Mouse (Mus musculus): ENCODE results near the gene Chkb. TPM values are rescaled to one million over a fixed set of nuclear protein-coding genes. Genes with fewer than 3 reads are reported as not detected.

The Chkb gene
- polyA plus RNA-seq, 2 experiments from 2014 or later = 54.6 to 66.7 TPM

- no peak for ATAC-seq
Observed at GRCm38 (mm10) chr15:89396883-89397282, 32.8 kb downstream of the Chkb start.

DNA sequence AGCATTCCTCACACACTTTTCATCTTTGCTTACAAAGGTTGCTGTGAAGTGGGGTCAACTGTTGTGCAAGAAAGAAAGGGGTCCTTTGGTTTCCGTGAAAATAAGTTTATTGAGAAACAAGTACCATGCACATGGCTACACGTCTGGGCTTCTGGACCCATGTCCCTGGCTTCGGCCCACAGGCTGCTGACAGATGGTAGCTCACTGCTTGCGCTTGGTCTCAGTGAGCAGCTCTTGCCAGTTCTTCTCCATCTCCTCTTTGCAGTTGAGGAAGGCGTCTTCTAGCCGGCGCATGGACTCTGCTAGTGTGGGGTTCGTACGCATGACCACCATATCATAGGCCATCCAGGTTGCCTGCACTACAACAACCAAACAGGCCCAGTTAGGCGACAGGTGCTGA is 39.6 kb downstream of the Chkb start:
- no peak for ATAC-seq

DNA sequence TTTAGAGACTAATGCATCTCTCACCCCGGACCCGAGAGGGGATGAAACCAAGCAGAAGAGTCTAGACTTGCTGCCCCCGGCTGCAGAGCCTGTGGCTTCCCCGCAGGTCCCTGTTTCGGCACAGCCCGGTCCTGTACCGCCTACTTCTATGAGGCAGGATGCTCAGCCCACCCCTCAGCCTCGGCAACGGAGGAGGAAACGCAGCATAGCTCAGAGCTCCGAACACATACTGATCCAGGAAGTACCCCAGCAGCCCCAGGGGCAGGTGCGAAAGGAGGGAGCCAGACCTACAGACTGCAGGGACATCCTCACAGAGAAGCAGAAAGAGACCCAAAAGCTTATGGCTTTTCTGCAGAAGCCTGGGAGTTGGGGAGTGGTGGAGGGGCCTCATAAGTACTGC is 42.6 kb downstream of the Chkb start:
- peak; percentile 81 for ATAC-seq

GRCm38 (mm10) chr15:89384617-89385016 is 45.1 kb downstream of the Chkb start, which contains the start of gene Klhdc7b:
TSS of gene Klhdc7b (plus strand) at chr15:89384917.
- no peak for ATAC-seq

- no peak for ATAC-seq
Observed at GRCm38 (mm10) chr15:89379429-89379828, 50.3 kb downstream of the Chkb start.

- peak; percentile 40 for ATAC-seq
Observed at GRCm38 (mm10) chr15:89378831-89379401, 50.8 kb downstream of the Chkb start, which contains the start of gene Odf3b. TSS of gene Odf3b (minus strand) at chr15:89379282.

DNA sequence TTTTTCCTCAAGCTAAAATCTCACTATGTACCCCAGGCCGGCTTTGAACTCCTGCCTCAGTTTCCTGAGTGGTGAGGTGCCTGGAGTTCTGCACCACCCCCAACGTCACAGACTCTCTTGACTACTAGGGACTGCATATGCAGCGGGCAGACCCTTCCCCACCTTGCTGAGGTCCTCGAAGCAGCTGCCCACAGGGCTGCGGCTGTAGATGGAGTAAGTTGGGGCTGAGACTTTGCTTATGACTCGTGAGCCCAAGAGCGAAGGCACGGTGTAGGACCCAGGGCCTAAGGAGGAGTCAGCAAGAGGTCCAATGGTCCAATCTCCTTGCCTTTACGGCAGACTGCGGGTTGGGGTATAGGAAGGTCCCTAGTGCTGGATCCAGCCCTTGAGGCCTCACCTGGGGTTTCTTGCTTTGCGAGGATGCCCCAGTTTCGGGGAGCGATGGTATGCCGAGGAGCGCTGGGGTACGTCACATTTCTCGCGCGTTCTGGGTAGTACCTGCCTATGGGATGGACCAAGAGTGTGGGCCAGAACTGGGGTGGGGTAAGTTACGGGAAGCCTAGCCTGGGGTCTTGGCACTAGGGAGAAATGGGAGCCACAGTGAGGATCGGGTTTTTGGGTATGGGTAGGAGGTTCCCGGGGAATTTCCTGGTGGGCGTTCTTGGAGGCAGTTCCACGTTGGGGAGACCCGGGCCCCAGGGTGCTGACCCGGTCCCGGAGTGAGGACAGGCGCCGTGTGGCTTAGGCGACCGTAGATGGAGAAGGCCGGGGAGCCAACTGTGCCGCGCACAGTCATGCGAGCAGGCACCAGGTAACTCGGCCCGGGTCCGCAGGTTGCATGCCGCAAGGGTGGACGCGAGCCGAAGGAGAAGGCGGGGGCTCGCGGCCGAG is 51.5 kb downstream of the Chkb start:
- no peak for ATAC-seq

GRCm38 (mm10) chr15:89377362-89377761 is 52.3 kb downstream of the Chkb start:
- no peak for ATAC-seq

GRCm38 (mm10) chr15:89376957-89377356 is 52.8 kb downstream of the Chkb start, which contains the start of gene Tymp:
TSS of gene Tymp (minus strand) at chr15:89377039.
- ATAC-seq = no peak

Other genes with a start within 250 kb of the Chkb start
- gene Plxnb2, start 249.1 kb downstream of the Chkb start, polyA plus RNA-seq (2017; shearing (Covaris generic)) = 1 to 10 TPM in 1 of 2 experiments, under 1 TPM in 1; 0.85 to 2.8 TPM
- gene Dennd6b, start 233.4 kb downstream of the Chkb start, polyA plus RNA-seq (2017; shearing (Covaris generic)) = 10 to 100 TPM; 13.5 to 18.4 TPM
- gene Ppp6r2, start 218.4 kb downstream of the Chkb start, polyA plus RNA-seq (2017; shearing (Covaris generic)) = 10 to 100 TPM; 25.3 to 28.0 TPM
- gene Sbf1, start 114.6 kb downstream of the Chkb start, polyA plus RNA-seq (2017; shearing (Covaris generic)) = 100 to 1,000 TPM in 1 of 2 experiments, 10 to 100 TPM in 1; 87.6 to 124 TPM
- gene Adm2, start 107.2 kb downstream of the Chkb start, polyA plus RNA-seq (2017; shearing (Covaris generic)) = not detected
- gene Miox, start 95.5 kb downstream of the Chkb start, polyA plus RNA-seq (2017; shearing (Covaris generic)) = not detected
- gene Lmf2, start 74.2 kb downstream of the Chkb start, polyA plus RNA-seq (2017; shearing (Covaris generic)) = 10 to 100 TPM; 23.5 to 40.7 TPM
- gene Ncaph2, start 74.2 kb downstream of the Chkb start, polyA plus RNA-seq (2017; shearing (Covaris generic)) = 100 to 1,000 TPM; 189 to 193 TPM
- gene Sco2, start 56.1 kb downstream of the Chkb start, polyA plus RNA-seq (2017; shearing (Covaris generic)) = 1 to 10 TPM; 1.6 to 3.0 TPM
- not detected for gene Tymp, start 52.9 kb downstream of the Chkb start, polyA plus RNA-seq (2017; shearing (Covaris generic))
- 1 to 10 TPM in 1 of 2 experiments, not detected in 1; 2.5 TPM for gene Odf3b, start 50.6 kb downstream of the Chkb start, polyA plus RNA-seq (2017; shearing (Covaris generic))
- gene Klhdc7b, start 45.0 kb downstream of the Chkb start, polyA plus RNA-seq (2017; shearing (Covaris generic)) = not detected
- gene Syce3, start 19.4 kb downstream of the Chkb start, polyA plus RNA-seq (2017; shearing (Covaris generic)) = not detected
- gene Cpt1b, start 4.0 kb downstream of the Chkb start, polyA plus RNA-seq (2017; shearing (Covaris generic)) = under 1 TPM; 0.28 to 0.62 TPM
- gene C730034F03Rik, start 319 bp downstream of the Chkb start, polyA plus RNA-seq (2017; shearing (Covaris generic)) = 1 to 10 TPM; 5.7 to 8.2 TPM
- gene Gm44502, start 212 bp downstream of the Chkb start, polyA plus RNA-seq (2017; shearing (Covaris generic)) = not detected
- under 1 TPM; 0.32 to 0.44 TPM for gene Mapk8ip2, start 24.0 kb upstream of the Chkb start, polyA plus RNA-seq (2017; shearing (Covaris generic))
- 10 to 100 TPM; 10.2 to 12.6 TPM for gene Arsa, start 47.5 kb upstream of the Chkb start, polyA plus RNA-seq (2017; shearing (Covaris generic))
- not detected for gene Shank3, start 69.7 kb upstream of the Chkb start, polyA plus RNA-seq (2017; shearing (Covaris generic))
- not detected for gene Acr, start 138.4 kb upstream of the Chkb start, polyA plus RNA-seq (2017; shearing (Covaris generic))
- gene Rabl2, start 162.0 kb upstream of the Chkb start, polyA plus RNA-seq (2017; shearing (Covaris generic)) = 1 to 10 TPM; 1.3 to 2.2 TPM